Mouse (Mus musculus): Measurements from ENCODE around the gene Zfp764.
"Not testable (repeated sequence)": the region's sequence is repeated elsewhere in the genome, so short reads cannot be mapped to it uniquely, and the experiment has no call there.

Zfp764 gene

DNA sequence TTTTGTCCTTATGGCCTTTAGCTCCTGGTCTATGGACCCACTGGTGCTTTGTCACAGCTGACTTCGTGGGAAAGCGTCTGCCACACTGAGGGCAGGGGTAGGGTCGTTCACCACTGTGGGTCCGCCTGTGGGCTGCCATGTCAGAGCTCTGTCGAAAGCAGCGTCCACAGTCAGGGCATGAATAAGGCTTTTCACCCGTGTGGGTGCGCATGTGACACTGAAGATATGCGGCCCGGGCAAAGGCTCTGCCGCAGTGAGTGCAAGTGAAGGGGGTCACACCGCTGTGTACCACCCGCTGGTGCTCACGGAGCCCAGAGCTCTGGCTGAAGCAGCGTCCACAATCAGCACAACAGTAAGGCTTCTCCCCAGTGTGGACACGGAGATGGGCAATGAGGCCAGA is 15.1 kb downstream of the Zfp764 start:
- no peak for DNase-seq (ENCODE audit: low spot score in 2 of 2)

DNA sequence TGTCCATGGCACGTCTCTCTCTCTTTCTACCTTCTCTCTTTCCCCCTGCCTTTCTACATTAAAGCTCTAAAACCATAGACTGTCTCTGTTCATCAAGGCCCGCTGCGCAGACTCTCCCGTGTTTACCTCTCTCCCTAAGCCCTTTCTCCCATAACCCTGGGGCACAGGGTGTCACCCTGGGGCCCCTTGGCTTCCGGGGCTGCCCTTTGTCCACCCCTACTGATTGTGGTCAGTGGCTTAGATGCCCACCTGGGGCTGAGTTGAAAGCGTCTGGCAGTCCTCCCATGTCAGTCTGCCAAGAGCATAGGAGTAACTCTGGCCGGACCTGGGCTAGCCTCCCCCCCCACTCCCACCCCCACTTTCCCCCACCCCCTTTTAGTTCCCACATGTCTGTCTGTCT is 16.3 kb downstream of the Zfp764 start:
- DNase-seq (ENCODE audit: low spot score in 2 of 2): no peak

GRCm38 (mm10) chr7:127388201-127388600 is 18.4 kb downstream of the Zfp764 start:
- DNase-seq (ENCODE audit: low spot score in 2 of 2): not testable (repeated sequence)

- peak; percentile 77 to 87 for DNase-seq (ENCODE audit: low spot score in 2 of 2)
These were observed 19.8 kb downstream of the Zfp764 start, which contains the start of gene 9130019O22Rik for GRCm38 (mm10) chr7:127386641-127387392. 9130019O22Rik (minus strand) TSS chr7:127387166.

DNA sequence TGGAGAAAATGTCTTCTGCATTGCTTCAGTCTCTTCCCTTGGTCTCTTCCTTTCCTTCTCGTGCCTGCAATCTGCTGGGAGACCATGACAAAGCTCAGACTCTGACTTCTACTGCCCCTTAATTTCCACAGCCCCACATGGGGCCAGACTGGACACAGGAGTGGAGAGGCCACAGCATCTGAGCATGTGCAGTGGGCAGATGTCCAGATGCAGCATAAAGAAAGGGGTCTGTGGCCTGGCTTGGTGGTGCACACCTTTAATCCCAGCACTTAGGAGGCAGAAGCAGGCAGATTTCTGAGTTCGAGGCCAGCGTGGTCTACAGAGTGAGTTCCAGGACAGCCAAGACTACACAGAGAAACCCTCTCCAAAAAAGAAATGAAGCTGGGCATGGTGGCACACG is 21.1 kb downstream of the Zfp764 start:
- DNase-seq (ENCODE audit: low spot score in 2 of 2): not testable (repeated sequence)

DNA sequence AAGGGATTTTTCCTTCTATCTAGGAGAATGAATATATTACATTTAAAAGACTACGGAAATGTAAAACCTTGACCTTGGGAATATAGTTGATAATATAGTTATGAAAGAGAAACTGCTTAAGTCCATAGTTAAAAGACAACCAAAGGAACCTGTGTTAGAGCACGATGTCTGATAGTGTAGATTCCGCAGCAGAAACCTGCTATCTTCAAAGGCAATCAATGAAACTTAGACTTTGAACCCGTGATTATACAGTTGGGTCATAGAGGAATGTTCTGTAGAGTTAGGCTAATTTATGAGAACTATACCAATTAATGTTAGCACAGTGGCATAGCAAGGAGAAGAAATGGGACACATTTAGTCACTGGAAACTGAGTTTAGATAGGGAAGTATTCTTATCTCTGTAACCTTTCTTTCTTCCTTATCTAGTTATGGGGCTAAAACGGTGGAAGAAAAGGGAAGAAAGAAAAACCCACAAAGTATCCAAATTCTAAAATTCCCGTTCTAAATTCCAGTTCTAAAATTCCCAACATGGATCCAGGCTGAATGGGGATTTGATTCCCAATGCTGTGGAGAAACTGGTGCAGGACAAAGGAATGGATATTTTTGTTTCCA is 28.2 kb downstream of the Zfp764 start:
- no peak for DNase-seq (ENCODE audit: low spot score in 2 of 2)

DNA sequence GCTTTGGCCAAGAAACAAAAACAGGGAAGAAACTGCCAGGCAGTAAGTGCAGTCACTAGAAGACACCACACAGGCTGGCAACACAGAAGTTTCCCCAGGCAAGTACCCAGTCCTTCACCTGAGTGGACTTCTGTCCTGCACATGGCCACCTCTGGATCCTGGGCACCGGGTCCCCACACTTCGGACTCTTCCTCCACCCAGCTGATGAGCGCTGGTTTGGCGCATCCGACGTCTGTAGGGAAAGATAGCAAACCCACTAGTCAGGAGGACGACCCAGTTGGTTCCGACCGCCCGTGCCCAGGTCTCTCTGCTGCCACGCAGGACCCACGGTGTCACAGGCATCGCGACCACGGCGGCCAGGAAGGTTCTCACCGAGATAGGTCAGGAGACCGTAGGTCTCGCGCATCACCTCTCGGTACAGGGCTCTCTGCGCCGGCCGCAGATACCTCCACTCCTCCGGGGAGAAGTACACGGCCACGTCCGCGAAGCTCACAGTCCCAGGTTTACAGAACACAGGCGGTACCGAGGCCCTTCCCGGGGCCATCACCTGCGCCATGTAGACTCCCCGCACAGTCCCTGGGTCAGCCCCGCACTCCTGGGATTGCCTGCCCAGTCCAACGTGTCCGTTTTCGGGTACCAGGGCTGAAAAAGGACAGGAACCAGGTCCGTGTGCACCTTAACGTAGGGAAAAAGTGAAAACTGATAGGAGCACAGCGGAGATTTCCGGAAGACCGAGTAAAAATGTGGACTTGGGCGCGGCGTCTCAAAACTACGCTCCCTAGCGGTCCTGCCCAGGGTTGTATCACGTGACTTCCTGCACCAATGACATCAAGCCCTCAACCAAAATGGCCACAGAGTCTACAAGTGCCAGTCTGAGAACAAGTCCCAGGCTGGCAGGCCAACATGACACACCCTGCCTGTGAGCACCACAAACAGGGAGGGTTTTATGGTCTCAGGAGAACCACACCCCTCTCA is 31.1 kb downstream of the Zfp764 start, which contains the start of gene Zfp747:
Gene Zfp747 (minus strand): TSS at position 780 of the 975 bp plus-strand sequence.
- peak; percentile 90 for DNase-seq (ENCODE audit: low spot score in 2 of 2)

GRCm38 (mm10) chr7:127371870-127372269 is 34.8 kb downstream of the Zfp764 start:
- not testable (repeated sequence) for DNase-seq (ENCODE audit: low spot score in 2 of 2)

GRCm38 (mm10) chr7:127371213-127371612 is 35.4 kb downstream of the Zfp764 start:
- no peak for DNase-seq (ENCODE audit: low spot score in 2 of 2)

- no peak for DNase-seq (ENCODE audit: low spot score in 2 of 2)
These were observed 40.4 kb downstream of the Zfp764 start for GRCm38 (mm10) chr7:127366249-127366648.

DNA sequence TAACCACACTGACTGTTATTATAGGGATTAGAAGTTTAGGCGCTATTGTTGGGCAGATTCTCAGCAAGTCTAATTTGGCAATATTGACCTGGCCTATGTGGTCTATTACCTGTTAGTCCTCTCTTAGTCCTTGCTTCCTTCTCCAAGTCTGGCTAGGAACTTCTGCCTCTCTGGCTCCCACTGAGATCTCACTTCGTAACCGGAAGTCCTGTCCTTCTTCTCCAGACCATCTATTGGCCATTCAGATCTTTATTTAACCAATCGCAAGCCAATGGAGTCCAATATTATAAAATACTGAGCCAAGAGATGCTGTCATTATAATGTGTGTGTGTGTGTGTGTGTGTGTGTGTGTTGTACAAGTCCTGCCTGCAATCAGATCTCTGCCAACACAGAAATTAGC is 42.5 kb downstream of the Zfp764 start:
- no peak for DNase-seq (ENCODE audit: low spot score in 2 of 2)

DNA sequence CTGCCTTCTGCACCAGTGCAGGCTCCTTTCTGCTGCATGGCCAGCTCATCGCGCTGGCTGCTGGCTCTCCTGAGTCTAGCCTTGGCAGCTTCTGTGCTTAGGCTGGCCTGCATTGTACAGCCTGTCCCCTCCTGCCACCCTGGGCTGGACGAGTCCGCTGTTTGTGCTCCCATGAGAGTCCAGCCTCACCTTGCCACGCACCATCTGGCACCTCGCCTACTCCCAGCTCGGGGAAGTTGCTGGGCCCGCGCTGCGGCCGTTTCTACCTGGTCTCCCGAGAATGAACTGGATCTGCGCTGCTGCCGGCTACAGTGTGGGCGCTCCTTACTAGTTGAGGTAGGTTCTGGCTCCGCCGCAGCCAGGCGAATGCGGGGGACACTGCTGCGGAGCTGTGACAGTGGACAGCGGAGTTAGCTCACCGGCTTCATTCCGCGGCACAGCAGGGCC is 43.1 kb downstream of the Zfp764 start:
- no peak for DNase-seq (ENCODE audit: low spot score in 2 of 2)

GRCm38 (mm10) chr7:127362418-127362817 is 44.2 kb downstream of the Zfp764 start:
- DNase-seq (ENCODE audit: low spot score in 2 of 2): not testable (repeated sequence)

DNA sequence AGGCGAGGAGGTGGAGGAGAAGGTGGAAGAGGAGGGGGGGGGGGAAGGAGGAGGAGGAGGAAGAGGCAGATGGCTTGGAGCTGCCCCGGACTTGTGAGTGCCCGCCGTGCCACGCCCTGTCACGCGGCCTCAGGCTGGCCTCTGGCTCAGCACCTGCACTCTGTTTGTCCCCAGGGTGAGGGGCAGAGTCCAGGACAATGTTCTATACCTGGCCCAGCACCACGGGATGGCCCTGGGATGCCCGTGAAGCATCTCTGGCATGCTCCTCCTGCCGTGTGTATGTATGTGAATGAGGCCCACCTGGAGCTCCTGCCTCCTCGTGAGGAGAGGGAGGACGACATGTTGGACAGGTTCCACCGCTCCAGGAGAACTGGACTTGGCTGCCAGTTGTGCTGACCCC is 45.2 kb downstream of the Zfp764 start:
- DNase-seq (ENCODE audit: low spot score in 2 of 2): no peak

GRCm38 (mm10) chr7:127360265-127360664 is 46.4 kb downstream of the Zfp764 start:
- no peak for DNase-seq (ENCODE audit: low spot score in 2 of 2)

GRCm38 (mm10) chr7:127358472-127358871 is 48.1 kb downstream of the Zfp764 start:
- no peak for DNase-seq (ENCODE audit: low spot score in 2 of 2)

DNA sequence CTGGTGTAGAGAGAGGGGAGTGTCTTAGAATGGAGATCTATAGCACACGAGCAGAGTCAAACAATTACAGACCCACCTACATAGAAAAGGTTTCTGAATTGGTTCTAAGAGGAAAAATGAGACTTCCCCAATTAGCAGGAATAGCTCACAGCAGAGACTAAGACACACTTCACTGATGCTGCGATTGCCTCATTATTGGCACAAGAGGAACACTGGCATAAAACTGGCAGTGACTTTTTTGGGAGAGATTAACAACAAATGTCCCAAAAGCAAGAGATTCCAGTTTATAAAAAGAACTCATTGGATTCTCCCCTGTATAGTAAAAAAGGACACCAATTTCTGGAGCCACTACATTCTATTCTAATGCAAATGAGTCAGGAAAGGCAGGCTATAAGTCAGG is 48.8 kb downstream of the Zfp764 start:
- DNase-seq (ENCODE audit: low spot score in 2 of 2): no peak

DNA sequence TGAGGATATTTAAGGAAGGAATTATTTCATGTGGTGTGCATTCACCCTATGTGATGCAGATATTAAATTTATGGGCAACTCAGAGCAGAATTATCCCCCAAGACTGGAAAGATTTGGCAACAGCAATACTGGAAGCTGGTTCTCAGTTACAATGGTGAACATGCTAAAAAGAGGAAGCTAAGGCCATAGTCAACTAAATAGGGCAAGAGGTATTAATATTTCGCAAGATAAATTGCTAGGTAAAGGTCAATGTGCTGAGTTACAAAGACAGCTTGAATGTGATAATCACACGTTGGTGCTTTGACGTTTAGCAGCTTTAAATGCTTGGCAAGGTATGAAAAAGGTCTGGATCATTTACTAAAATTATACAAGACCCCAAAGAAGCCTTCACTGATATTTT is 50.8 kb downstream of the Zfp764 start:
- DNase-seq (ENCODE audit: low spot score in 2 of 2): no peak
